Mouse (Mus musculus) thymus, adult 18-20 months (tissue): ENCODE measurements around the gene Vmn2r27.
A peak's percentile ranks its signal among the peaks of the same experiment; 100 is the strongest.

ENCODE experiments used
- DNase-seq, 2 experiments: peaks; one replicate each; pipeline ENCODE4 v3.0.0; 2022; ENCODE audit warnings: mixed read lengths in 2 of 2

Gene Vmn2r27

GRCm38 (mm10) chr6:124231756-124232155 lies at the start of gene Vmn2r27:
Gene Vmn2r27, minus strand, starts transcription at chr6:124231856.
- no peak for DNase-seq

DNA sequence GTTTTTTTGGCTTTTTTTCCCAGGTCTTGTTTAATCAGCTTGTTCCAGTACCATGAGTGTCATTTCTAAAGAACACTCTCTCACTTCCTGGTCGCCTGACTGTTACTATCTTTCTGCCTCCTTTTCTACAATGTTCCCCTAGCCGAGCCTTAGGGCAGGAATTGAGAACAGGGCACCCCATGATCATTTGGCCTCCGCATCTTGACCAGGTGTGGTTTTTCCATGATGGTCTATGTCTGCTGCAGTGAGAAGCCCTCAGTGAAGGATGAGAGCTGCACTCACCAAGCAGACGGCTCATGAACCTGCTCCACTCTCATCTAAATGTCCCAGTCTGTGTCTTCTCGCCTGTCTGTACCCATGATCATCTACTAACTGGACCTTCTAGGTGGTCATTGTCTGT lies 46.6 kb upstream of the Vmn2r27 start:
- no peak for DNase-seq

DNA sequence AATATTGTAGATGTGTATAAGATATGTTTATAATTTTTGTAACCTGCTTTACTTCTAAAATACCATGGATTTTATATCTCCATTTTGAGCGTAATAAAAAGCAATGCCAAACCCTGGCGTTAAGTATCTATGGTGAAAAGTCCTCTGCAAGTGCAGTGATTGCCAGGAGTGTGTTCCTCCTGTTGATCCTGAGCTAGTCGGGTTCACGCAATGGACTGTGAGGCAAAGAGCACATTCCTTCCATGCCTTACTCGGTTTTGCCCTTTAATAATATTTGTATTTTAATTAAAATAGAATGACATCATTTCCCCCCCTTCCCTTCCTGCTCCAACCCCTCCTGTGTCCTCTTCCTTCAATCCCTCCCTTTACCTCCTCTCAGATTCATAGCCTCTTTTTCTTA lies 46.0 kb upstream of the Vmn2r27 start:
- DNase-seq: no peak

- DNase-seq: no peak
Observed at GRCm38 (mm10) chr6:124273231-124273880, 41.7 kb upstream of the Vmn2r27 start.

DNA sequence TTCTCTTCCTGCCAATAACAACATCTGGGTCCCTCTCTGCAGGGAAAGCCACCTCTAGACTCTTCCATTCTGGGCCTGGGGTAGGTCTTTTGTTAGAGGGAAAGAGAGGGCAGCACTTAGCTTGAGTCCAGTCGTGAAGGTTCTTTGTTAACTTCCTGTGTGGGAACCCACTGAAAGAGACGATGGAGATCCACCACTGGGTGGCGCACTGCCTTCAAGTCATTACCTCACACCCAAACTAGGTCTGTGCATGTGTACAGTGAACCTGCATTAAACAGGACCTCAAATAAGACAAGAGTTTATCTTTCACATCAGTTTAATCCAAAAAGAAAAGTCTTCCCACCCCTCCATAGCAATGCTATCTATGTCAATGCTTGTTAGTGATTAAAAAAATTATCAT lies 31.0 kb upstream of the Vmn2r27 start:
- DNase-seq: peak; percentile 34 to 44

DNA sequence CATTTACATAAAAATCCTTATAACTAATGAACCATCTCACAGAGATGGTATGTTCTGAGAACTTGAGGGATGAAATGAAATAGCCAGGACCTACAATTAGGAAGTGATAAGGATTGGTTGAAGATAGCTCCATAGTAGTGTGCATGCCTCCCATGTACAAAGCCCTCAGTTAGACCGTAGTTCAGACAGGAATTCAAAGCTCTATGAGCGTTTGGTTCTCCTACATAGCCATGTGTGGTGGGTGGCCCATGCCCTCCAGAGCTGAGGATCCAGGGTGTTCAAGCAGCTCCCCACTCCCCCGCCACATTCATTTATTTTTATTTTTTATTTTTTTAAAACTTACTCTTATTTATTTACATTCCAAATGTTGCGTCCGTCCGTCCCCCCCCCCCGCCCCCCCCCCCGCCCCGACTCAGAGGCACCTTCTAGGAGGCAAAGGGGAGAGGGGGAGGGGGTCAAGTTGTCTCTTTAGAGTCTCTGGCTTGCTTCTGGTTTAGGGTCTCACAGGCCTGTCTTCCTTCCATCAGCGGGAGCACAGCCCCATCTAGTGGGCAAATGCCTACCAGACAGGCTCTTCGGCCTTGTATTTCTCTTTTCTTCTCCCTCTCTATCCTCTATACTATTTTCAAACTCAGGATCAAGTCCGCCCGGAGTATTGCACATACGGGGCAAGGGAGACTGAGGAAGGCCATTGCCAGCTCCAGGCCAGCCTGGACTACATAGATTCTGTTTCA lies 28.7 kb upstream of the Vmn2r27 start:
- DNase-seq: peak; percentile 24 to 32

DNA sequence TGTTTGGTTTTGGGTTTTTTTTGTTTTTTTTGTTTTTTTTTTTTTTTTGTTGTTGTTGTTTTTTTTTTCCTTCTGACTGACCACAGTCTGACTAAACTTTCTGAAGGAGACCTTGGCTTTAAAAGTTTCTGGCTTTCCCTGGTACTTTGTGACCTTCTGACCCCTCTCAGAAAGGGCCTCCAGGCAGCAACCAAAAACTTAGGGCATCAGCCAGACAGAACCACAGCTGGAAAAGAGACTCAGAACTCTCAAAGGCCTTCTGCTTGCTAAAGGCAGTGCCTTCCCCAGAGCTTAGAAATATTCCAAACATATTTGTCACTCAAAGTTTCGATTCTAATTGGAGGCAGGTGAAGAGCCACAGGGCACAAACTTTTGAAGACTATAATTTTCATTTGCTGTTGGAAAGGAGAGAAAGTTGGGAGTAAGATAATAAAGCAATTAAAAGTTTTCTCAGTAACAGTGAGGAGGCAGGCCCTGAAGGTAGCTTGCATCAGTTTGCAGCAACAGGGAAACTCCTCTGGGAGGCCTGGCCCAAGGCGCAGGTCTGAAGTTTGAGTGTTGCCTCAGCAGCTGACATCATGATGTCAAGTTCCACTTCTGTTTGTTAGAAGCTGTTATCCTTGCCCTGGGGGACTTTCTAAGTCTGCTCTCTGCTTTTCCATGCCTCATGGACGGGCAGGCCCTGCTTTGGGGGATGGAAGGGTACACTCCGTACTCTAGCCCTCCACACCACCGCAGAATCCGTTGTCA lies 24.2 kb upstream of the Vmn2r27 start:
- DNase-seq: no peak

GRCm38 (mm10) chr6:124202116-124202515 lies 29.5 kb downstream of the Vmn2r27 start:
- DNase-seq: no peak

DNA sequence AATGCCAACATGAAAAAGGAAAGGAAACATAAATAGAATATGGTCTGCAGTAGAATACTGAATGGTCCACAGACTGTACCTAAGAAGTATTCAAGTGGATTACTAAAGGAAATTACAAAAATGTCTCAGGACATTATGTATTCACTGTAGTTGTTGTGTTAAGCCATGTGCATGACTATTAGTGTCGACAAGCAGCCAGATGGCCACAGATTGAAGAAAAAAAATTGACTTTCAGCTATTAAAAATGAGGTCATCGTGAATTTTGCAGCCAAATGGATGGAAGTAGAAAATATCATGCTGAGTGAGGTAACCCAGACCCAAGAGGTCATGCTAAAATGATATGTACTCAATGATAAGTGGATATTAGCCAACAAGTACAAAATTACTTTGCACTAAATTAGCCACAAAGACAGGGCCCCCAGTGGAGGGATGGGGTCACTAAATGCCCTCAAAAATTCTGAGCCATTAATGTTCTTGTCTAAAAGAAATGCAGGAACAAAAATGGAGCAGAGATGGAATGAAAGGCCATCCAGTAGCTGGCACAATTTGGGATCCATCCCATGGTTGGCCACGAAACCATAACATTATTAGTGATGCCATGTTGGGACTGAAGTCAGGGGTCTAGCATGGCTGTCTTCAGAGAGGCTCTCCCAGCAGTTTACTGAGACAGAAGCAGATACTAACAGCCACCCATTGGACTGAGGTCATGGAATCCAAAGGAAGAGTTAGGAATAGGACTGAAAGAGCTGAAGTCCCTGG lies 63.0 kb downstream of the Vmn2r27 start:
- DNase-seq: no peak

DNA sequence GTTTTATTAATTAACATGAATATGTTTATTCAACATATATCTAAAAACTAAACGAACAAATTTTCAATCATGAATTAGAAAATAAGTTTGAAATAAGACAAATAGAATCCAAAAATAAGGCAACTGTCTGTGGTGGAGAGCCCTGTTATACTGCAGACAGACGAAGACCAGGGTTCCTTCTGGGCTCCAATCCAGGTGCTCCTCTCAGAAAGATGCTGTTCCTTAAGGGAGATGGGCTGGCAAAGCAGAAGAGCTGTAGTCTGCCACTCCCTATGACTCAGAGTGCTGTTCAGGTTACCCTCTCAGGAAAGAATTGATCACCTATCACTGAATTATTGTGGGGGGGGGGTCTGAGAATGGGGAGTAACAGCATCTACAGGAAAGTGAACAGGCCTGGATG lies 65.1 kb downstream of the Vmn2r27 start:
- DNase-seq: no peak

DNA sequence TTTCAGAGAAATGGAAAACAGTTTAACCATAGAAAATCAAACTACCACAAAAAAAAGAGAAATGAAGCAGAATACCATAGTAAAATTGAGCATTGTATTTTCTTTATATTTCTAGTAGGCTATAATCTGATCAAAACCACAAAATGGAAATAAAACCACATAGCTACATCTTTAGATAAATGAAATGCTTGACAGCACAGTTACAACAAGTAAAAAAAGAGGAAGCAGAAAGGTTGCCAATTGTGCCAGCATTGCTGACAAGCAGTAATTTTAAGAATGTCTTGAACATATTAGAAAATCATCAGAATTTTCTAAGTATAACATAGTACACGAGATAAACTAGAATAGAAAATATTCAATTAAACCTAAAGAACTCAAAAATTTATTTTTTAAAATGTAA lies 81.8 kb downstream of the Vmn2r27 start:
- no peak for DNase-seq
